Mouse (Mus musculus): ENCODE measurements at regions not wholly inside any gene's neighbourhood (a gene's known extent, or its start where the extent isn't known, plus 50 kb on each side); places are given as distances from the start of the nearest gene placed in this dataset.
A peak's percentile ranks its signal among the peaks of the same experiment; 100 is the strongest.
"Not testable (repeated sequence)": the region's sequence is repeated elsewhere in the genome, so short reads cannot be mapped to it uniquely, and the experiment has no call there.

- DNase-seq = no peak
Observed at GRCm38 (mm10) chr14:86599511-86599910, 541.5 kb downstream of the Diaph3 start.

GRCm38 (mm10) chr14:86588525-86588924 lies 552.5 kb downstream of the Diaph3 start:
- DNase-seq = no peak

GRCm38 (mm10) chr14:86585959-86586358 lies 555.1 kb downstream of the Diaph3 start:
- not testable (repeated sequence) for DNase-seq

GRCm38 (mm10) chr14:86562728-86563127 lies 578.3 kb downstream of the Diaph3 start:
- DNase-seq = peak; percentile 54

GRCm38 (mm10) chr14:86537992-86538391 lies 603.0 kb downstream of the Diaph3 start:
- no peak for DNase-seq

GRCm38 (mm10) chr14:86536341-86537027 lies 604.6 kb downstream of the Diaph3 start:
- no peak for DNase-seq

- no peak for DNase-seq
Observed at GRCm38 (mm10) chr14:86510408-86510807, 630.6 kb downstream of the Diaph3 start.

- no peak for DNase-seq
Observed at GRCm38 (mm10) chr14:86509686-86510085, 631.3 kb downstream of the Diaph3 start.

GRCm38 (mm10) chr14:86506286-86506685 lies 634.7 kb downstream of the Diaph3 start:
- no peak for DNase-seq

GRCm38 (mm10) chr14:86490826-86491225 lies 650.2 kb downstream of the Diaph3 start:
- DNase-seq = no peak

GRCm38 (mm10) chr14:86489872-86490631 lies 651.0 kb downstream of the Diaph3 start:
- DNase-seq = no peak

- DNase-seq = peak; percentile 15
Observed at GRCm38 (mm10) chr14:86489044-86489816, 651.8 kb downstream of the Diaph3 start.

GRCm38 (mm10) chr14:86487285-86487897 lies 653.6 kb downstream of the Diaph3 start:
- DNase-seq = no peak

- no peak for DNase-seq
Observed at GRCm38 (mm10) chr14:86484247-86484646, 656.8 kb downstream of the Diaph3 start.

- no peak for DNase-seq
Observed at GRCm38 (mm10) chr14:86473604-86474003, 667.4 kb downstream of the Diaph3 start.

- DNase-seq = no peak
Observed at GRCm38 (mm10) chr14:86470462-86470861, 670.6 kb downstream of the Diaph3 start.

- no peak for DNase-seq
Observed at GRCm38 (mm10) chr14:86467886-86468463, 673.1 kb downstream of the Diaph3 start.

- no peak for DNase-seq
Observed at GRCm38 (mm10) chr14:86463388-86463787, 677.6 kb downstream of the Diaph3 start.

- no peak for DNase-seq
Observed at GRCm38 (mm10) chr14:86453142-86453541, 687.9 kb downstream of the Diaph3 start.

- DNase-seq = no peak
Observed at GRCm38 (mm10) chr14:86450616-86451015, 690.4 kb downstream of the Diaph3 start.

- no peak for DNase-seq
Observed at GRCm38 (mm10) chr14:86445139-86445538, 695.9 kb downstream of the Diaph3 start.

Measured in adrenal gland, postnatal 10 days (tissue).